Mouse (Mus musculus): ENCODE data around the gene Aasdh. TPM values are rescaled to one million over a fixed set of nuclear protein-coding genes. Genes with fewer than 3 reads are reported as not detected.

Gene Aasdh
- total RNA-seq (2021): 10 to 100 TPM; 14.7 to 16.6 TPM
- long read RNA-seq, experiment 1, partial matches to known transcripts: 1 of 6 reads
- long read RNA-seq, experiment 1, other reads (novel, unspliced or antisense): 3 of 6 reads
- long read RNA-seq, experiment 2, partial matches to known transcripts: 0 of 4 reads
- long read RNA-seq, experiment 2, other reads (novel, unspliced or antisense): 4 of 4 reads

DNA sequence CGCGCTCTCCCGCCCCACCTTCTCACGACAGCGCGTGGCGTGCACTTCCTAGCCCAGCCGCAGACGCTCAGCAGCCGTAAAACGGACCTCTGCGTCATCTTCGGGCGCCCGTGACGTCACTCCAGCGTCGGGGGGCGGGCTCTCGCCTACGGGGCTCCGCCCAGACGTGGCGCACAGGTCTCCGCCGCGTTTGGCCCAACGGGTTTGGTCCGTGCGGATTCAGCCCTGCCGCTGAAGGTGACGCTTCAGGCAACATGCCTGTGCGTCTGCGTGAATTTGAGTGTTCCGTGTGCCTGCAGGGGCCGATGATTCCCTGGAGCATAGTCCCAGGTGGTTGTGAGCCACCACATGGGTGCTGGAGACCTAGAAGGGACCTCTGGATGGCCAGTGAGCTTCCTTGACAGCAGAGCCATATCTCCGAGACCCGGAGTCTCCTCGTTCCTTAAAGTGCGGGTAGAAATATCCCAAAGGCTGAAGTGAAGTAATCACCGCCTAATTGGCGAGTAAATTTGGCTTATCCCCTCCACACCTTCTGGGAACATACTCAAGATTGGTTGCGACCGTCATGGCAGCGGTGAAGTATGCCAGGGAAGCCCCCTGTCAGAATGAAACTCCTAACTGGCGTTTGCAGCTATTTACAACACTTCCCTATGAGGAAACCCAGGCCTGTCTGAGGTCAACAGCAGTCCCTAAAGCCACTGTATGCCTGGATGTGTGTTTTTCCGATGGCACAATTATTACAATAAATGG is at the start of gene Aasdh:
Aasdh (minus strand) TSS at position 110 of the 750 bp plus-strand sequence.
- DNase-seq: peak; percentile 96 to 98

DNA sequence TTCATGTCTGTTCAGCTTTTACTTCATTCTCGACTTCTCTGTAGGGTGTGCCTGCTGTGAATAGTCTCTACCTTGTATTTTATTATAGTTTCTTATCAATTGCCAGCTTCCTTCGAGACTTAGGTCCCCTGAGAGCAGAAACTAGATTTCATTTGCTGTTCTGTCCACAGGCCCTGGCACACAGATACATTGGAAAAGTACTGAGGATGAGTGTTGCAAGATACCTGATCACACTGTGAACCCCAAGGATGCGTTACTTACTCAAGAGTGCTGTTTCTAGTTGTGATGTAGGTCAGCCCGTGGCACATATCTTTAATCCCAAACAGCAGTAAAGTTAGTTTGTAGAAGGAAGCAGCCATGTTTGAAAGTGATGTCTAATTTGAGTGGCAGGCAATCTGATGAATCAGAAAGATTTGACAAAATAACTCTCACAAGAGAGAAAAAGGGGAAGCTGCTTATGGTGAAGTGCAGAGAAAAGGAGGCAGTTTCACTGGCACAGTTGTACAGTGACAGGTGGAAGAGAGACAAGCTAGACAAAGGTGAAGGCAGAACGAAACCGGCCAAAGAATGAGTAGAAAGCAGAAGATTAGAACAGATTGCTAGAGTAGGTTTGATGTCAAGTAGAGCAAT is 49.1 kb upstream of the Aasdh start:
- DNase-seq: peak; percentile 22 to 32

DNA sequence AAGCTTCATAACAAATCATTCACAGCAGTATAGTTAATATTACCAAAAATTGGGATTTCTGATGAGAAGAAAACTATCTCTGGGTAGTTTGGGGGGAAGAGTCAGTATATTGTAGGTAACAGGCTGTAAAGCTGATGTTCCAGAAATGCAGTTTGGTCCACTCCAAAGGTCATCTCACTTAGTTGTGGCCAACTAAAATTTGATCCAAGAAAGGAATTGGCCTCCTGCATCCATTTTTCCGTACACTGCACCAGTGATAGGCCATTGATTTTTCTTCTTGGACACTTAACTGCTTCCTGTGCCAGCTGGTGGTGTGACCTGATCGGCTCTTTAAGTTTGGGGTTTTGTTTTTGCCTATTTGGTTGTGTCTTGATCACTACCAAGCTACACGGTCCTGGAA is 48.5 kb upstream of the Aasdh start:
- no peak for DNase-seq

DNA sequence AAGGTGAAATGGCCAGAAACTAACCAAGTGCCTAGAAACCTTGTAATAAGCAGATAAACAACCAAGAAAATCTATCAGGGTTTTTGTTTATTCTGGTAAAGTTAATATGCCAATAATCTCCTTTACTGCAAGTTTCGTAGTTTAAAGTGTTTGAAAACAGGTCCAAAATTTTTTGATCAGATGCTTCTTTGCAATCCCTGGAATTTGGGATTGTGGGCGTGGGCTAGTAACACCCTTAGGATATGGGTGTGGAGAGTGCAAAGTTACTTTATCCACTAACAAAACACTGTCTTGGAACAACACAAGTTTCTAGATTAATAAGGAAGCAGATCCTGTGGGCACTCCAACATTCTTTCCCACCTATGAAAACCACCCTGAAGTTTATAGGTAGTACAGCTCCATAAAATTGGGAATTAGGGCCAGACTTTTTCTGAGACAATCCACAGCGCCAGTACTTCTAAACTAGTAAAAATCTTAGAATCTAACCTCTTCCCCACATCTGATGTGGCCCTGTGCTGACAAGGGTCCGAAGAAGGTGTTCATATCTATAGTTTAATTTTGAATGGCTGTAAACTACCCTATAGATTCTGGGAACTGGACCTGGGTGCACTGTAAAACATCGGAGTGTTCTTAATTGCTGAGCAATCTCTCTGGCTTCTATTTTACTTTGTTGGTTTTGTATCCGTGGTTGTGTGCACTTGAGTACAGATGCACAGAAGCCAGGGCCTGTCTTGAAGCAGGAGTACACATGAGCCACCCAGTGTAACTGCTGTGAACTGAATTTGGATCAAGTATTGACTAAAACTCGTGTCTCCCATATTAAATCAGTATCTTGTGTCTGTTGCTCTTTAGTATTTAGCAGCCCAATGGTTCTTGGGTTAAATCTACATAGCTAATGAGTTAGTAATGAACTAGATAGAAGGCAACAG is 47.1 kb upstream of the Aasdh start:
- no peak for DNase-seq

DNA sequence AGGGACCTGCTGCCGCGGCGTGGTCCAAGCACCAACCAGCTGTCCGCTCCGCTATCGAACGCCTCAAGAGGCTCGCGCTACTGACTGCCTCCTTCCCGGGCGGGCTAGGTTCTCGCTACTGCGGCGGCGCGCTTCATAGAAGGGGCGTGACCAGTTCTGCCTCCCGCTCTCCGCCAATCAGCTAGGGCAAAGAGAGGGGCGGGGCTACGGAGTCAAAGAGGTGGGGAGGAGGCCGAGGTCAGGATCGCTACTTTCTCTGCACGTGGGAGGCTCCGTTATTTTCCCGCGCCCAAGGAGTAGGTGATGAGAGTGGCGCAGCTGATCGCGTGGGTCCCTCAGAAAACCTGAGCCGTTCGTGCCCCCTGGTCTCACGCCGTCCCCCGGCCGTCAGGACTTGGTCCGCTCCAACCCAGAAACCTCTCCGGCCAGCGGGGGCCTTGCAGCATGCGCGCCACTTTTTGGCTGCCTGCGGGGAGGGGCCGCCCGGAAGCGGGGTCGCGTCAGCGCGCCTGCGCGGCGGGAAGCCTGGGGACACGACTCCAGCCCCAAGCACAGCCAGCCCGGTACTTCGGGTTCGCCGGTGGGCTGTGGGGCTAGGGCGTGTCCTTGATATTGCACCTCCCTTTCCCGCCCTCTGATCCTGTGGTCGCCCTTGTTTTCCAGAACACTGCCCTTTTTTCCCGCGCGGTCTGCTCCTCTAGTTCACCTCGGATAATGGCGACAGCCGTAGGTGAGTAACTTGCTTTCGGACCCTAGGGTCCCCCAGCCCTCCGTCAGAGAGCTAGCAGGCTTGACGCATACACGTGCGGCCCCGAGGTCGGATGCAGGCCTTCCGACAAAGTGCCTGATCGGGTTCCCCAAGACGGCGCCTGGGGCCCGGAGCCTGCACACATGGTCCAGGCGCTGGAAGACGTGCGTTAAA is 46.1 kb upstream of the Aasdh start, which contains the start of the genes Paics and Ppat:
Paics (plus strand) TSS at position 202 of the 922 bp plus-strand sequence.
Ppat (minus strand) TSS at position 473 of the 922 bp plus-strand sequence.
- peak; percentile 99 for DNase-seq

DNA sequence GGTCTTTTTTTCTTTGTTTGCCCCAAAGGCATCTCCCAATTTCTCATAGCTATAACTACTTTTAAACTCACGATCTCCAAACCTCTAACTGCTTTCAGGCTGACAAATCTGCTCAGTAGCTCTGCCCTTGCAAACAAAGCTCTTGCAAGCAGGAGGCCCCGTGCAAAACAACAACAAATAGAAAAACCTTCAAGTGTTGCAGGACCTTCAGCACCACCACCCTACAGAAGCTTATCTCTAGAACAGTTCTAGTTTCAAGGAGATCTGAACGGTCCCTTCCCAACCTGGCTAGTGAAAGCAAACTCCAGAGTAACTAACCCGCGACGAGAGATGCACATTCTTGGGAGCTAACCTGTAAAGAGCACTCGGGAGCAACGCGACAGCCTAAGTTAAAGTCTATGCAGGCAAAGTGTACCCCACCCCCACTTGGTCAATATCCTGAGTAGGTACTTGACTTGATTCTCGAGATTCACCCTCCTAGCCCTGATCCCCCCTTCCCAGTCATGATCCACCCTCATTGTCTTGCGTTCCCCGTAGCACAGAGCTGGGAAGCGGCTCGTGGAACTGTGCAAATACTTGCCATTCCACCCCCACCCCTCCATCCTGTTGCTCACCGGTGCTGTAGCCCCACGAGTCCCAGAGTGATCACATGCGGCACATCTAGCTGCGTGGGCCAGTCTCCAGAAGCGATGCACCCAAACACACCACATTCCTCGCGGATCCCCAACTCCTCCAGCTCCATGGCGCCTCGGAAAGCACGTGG is 45.2 kb upstream of the Aasdh start:
- peak in 1 of 2 experiments; percentile 20 for DNase-seq

DNA sequence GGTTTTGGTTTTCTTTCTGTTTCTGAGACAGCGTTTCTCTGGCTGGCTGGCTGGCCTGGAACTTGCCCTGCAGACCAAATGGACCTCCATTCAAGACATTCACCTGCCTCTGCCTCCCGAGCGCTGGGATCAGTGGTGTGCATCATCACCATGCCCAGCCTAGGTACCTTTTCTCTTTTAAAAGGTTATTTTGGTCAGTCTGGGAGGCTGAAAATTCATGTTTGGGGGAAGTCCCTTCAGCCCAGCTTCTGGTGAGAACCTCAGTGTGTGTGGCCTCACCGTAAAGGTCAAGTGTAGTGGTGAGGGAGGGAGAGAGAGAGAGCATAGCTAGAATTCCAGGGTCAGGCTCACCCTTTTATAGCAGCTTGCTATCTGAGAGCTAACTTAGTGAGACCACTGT is 42.4 kb upstream of the Aasdh start:
- DNase-seq: no peak

DNA sequence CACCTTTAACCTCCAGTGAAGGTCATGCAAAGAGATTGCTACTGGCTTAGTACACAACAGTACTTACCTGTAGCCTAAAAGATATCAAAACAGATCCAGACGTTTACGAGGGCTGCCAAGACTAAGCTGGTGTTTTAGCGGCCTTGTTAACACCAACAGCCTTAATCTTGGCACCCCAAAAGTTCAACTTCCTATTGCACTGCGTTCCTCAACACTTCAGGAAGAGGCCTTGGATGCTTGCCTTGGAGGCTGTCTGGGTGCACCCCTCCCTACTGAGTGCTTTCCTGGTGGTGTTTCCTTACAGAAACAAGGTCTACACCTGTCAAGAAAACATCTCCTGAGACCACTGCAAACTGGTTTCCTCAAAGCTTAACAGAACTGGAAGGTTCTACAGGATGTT is 41.8 kb upstream of the Aasdh start:
- DNase-seq: no peak

DNA sequence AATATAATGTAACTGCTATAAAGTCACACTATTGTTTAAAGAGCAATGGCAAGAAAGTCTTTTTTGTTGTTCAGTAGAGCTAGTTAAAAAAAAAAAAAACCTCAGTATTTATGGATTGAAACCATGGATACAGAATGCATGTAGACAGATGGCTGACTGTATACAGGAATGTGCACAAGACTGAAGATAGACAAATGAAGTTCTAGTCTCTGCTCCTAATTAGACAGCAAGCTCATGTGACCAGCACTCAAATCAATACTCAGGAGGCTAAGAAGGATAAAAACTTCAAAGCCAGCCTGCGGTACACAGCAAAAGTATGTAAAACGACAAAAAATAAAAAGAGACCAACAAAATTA is 40.3 kb upstream of the Aasdh start:
- no peak for DNase-seq

DNA sequence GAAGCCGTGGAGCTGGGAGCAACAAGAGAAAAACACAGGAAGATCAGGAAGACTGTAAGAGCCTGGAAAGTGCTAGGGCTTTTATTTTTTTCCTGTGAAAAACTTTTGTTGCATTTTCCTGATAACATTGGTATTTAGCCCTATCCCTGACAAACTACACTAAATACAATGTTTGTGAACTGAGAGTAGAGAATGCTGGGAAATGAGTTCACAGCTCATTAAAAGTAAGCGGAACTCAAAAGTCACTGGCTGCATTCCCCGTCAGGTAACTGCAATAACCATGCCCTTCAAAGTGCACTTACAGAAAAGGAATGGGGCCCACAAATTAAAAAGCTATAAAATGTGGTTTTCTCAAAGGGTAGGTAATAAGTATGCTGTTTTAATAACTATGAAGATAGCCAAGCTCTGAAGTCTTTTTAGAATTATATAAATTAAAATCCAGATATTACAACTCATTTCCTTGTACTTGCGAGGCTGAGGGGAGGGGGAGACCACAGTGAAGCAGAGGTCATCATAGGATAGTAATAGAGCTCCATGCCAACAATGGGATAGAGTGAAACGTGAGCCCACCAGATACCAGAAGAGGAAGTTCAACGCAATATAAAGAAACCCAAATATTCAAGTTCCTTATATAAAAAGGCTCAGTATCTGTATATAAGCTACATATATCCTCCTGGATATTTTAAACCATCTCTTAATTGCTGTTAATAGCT is 39.8 kb upstream of the Aasdh start:
- DNase-seq: no peak

DNA sequence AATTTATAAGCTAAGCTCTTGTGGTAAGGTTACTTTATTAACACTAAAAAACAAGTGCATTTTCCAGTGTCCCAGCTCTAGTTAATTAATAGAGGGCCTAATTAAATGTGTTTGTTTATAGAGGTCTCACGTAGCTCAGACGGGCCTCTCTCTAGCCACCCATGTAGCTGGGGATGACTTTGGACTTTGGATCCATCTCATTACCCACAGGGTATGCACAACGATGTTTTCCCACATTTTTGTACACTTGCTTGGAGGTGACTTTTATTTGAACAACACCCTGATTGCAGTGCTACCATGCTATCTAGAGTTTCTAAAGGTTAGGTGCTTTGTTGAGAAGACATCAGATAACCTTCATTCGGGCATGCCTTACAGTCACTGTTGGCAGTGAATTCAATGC is 37.2 kb upstream of the Aasdh start:
- DNase-seq: no peak

DNA sequence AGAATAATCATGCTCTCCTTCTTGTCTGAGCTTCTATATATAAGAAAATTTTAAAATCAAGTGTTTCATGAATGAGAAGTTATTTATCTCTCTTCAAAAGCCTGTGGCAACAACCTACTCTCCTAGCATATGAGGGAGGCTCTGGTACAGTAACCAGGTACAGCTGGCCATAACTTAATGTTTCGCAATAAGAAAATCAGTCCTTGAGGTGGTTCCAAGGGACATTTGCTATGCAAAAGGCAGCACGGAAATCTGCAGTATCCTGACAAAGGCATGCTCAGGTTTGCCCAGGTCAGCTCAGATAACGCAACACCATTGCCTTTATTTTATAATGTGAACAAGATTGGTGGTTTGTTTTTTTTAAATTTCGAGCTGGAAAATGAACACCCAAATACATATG is 36.7 kb upstream of the Aasdh start:
- no peak for DNase-seq

DNA sequence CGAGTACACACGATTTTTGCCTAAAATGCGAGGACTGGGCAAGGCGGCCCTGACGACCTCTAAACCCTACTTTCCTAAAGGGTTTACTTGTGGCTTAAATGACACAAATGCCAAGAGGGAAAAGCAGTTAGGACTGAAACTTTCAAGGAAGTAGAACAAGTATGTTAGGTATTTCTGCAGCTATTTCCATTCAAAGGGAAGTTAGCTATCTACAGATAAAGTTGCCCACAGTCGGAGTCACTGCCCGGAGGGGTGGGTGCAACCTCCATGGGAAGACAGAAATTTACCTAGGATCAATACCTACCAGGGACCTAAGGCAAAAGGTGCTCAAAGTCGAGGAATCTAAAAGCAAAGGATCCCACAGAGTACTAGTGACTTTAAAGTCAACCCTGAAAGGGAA is 34.4 kb upstream of the Aasdh start:
- no peak for DNase-seq

DNA sequence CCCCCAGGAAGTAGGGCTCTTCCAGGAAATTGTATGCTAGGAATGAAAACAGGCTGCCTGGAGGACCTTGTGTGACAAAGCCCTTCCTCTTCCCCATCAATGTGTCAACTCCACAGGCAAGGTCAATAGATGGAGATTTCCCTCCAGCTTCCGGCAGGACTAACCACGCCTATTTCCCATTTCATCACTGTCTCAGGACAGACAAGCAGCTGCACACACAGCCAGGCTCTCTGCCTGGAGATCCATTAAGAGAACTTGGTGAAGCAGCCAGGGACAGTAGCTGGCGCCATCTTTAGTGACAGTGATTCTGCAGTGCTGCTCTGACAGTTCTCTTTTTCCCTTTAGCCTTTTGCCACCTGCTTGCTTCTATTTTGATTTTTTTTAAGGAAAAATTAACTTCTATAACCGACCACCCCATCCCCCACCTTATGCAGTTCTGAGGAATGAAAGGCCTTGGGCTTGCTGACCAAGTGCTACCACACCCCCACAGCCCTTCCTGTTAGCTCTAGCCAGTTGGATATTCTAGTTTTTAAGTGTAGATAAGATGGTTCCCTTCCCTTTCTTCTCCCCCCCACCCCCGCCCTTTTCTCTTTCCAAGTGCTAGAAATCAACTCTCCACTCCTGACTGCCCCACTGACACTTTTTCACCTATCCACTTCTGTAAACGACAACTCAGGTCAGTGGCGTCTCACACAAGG is 24.0 kb upstream of the Aasdh start:
- peak; percentile 18 to 25 for DNase-seq

DNA sequence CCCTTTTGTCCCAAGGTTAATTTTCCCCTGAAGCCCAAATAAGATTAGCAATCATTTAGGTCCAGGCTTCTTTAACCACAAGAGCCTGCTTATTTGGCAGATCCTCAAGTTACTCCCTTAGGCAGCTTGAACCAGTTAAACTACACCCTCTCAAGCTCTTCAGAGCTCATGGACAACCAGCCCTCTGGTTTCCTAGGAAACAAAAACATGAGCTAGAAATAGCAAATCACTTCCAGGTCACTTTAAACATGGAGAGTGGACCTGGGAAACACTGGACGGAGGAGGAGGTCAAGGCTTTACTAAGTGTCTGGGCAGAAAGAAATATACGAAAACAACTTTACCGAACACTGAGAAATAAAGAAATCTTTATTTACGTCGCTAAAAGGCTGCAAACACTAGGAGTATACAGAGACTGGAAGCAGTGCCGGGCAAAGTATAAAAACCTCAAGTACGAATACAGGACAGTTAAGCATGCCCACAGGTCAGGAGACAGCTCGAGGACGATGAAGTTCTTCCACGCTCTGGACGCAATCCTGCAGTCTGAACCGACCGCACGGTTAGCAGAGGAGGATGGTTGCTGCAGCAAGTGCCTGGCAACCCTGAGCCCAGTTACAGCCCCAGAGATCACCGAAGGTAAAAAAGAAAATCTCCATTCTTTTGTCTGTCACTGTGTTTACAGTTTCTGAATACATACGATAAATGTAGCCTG is 23.0 kb upstream of the Aasdh start:
- DNase-seq: peak; percentile 40 to 41

DNA sequence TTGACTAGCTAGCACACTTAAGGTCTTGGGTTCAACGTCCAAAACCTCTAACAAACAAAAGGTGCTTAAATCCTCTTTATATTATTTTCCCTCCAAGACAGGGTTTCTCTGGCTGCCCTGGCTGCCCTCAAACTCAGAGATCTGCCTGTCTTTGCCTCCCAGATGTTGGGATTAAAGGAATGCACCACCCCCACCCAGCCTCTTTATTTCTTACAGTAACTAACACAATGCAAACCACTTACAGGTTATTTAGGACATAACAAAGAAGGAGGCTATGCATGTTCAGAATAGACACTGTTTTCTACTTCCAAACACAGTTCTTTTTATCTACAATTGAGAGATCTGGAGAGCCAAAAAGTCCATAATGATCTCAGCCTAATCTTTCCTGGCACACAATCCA is 19.0 kb upstream of the Aasdh start:
- no peak for DNase-seq

DNA sequence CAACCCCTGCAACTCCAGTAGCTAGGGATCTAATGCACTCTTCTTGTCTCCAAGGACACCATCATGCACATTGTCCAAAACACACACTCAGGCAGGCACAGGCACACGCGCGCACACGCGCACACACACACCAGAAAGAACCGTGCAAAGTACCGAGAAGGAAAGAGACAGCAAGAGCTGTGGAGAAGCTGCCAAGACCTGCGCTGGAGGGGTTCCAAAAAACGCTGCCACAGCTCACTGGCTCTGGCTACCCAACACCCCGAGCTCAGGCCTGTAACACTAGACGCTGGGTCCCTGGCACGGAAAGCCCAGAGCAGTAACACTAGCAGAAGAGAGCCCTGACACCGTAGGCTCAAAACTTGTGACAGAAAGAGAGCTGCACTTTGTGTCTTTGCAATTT is 18.1 kb upstream of the Aasdh start:
- DNase-seq: peak; percentile 82 to 85

DNA sequence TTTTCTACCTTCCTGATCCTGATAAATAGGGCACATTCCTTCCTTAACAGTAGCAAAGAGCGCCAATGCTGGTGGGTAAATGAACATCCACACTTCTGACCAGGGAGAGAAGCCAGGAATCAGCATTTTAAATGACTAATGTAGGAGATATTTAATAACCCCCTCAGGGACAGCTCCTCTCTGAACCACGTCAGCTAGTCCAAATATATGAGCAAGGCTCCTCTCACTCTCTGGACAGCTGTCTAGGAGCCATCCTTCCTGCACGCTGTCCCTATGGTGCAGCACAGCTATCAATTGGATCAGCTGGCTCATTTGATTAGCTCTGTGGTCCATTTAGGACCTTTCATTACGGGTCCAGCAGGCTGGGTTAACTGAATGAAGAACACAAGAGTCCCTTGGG is 17.5 kb upstream of the Aasdh start:
- no peak for DNase-seq

Data from adrenal gland, postnatal 36 days (tissue).